Mouse (Mus musculus) hindbrain, embryonic 14.5 days (tissue): ENCODE measurements around the gene Trpm2. TPM values are rescaled to one million over a fixed set of nuclear protein-coding genes. Genes with fewer than 3 reads are reported as not detected.

Experiments used
- ATAC-seq: fragments of 200-750 bp; cut with Nextera tagmentation; 2 replicates; pipeline ENCODE4 v1.8.0; 2017; ENCODE audit warnings: moderate number of reproducible peaks, mild to moderate bottlenecking, moderate TSS enrichment, moderate library complexity; ENCODE audit not compliant: low FRiP score
- DNase-seq: peaks from one replicate; pipeline ENCODE4 v3.0.0-alpha.2; 2015; ENCODE audit warnings: low spot score
- H3K27ac ChIP-seq: fragments of 300-500 bp; sonication (generic); 2 replicates; pipeline ENCODE4 v1.5.1; 2014; ENCODE audit warnings: mild to moderate bottlenecking, moderate library complexity
- H3K27me3 ChIP-seq: fragments of 300-500 bp; sonication (generic); 2 replicates; pipeline ENCODE4 v1.6.1; 2014; ENCODE audit warnings: mild to moderate bottlenecking, low read length, mixed read lengths; ENCODE audit not compliant: control insufficient read depth, insufficient read depth
- H3K36me3 ChIP-seq: fragments of 300-500 bp; sonication (generic); replicated peaks from 2 replicates; pipeline ENCODE4 v1.6.1; 2014; ENCODE audit not compliant: control insufficient read depth, insufficient read depth
- H3K4me1 ChIP-seq: fragments of 300-500 bp; sonication (generic); replicated peaks from 2 replicates; pipeline ENCODE4 v1.6.1; 2014; ENCODE audit warnings: antibody characterized with exemption, low read length, mixed read lengths; ENCODE audit not compliant: control insufficient read depth, insufficient read depth
- H3K4me2 ChIP-seq: fragments of 300-500 bp; sonication (generic); replicated peaks from 2 replicates; pipeline ENCODE4 v1.6.1; 2014; ENCODE audit warnings: mild to moderate bottlenecking, moderate library complexity
- H3K4me3 ChIP-seq: fragments of 300-500 bp; sonication (generic); replicated peaks from 2 replicates; pipeline ENCODE4 v1.5.1; 2014; ENCODE audit warnings: mild to moderate bottlenecking, low read length
- H3K9ac ChIP-seq: fragments of 300-500 bp; sonication (generic); 2 replicates; pipeline ENCODE4 v1.6.1; 2014
- H3K9me3 ChIP-seq: fragments of 300-500 bp; sonication (generic); 2 replicates; pipeline ENCODE4 v1.6.1; 2016; ENCODE audit warnings: low read length; ENCODE audit not compliant: control insufficient read depth
- WGBS: fragments of 180-500 bp; shearing (Covaris S2); extraction: QIAGEN DNeasy Blood & Tissue Kit; methylation state at CpG from one replicate; pipeline ENCODE4 v1.1.7; 2014; 5-methylcytosine and 5-hydroxymethylcytosine counted together
- polyA plus RNA-seq: library from polyadenylated mRNA; unstranded; fragments of >200 nt; fragmentation: Nextera tagmentation; extraction: Ambion mirVana; gene quantifications from 2 replicates; pipeline ENCODE4 v1.2.1, GENCODE M21; 2014

Trpm2 gene
- polyA plus RNA-seq, 1 experiment from 2014 or later: 6.3 TPM

GRCm38 (mm10) chr10:77995639-77996038 lies 25.3 kb upstream of the Trpm2 start:
- Histone ChIP-seq H3K9ac (no peak overlapping the region), H3K4me3 (no peak overlapping the region), H3K9me3 (no peaks in the 10 kb centered on the region), H3K27ac (no peak overlapping the region), H3K27me3 (no peaks in the 10 kb centered on the region), H3K4me1 (no peaks in the 10 kb centered on the region), H3K4me2 (no peak overlapping the region), H3K36me3 (peaks cover 98% of the 10 kb centered on the region)
- 90% methylated on average over 3 of the region's 3 CpGs for WGBS
- ATAC-seq: no peak
- DNase-seq: no peak

DNA sequence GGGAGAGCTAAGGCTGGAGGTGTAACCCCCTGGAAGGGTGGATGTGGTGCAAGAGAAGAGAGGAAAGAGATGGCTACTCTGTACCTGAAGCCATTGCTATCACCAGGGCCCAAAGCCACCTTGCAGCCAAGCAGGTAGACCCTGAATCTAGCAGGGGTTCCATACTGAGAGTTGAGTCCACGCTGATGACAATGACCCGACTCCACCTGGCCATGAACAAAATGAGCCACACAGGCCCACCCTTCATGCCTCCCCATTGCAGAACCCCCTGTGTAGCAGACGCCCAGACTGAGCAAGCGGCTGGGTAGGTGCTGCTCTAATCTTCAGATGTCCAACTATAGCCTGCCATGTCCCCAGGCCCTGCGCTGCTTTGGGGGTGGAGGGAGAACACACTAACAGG lies 15.4 kb upstream of the Trpm2 start:
- H3K36me3 ChIP-seq: peaks cover 54% of the 10 kb centered on the region
- no peak overlapping the region for H3K27ac ChIP-seq
- WGBS: 81% methylated on average over 5 of the region's 5 CpGs
- H3K9ac ChIP-seq: no peak overlapping the region
- no peaks in the 10 kb centered on the region for H3K27me3 ChIP-seq
- no peak overlapping the region for H3K4me3 ChIP-seq
- H3K4me1 ChIP-seq: no peaks in the 10 kb centered on the region
- DNase-seq: no peak
- H3K9me3 ChIP-seq: no peaks in the 10 kb centered on the region
- H3K4me2 ChIP-seq: no peak overlapping the region
- ATAC-seq: no peak

DNA sequence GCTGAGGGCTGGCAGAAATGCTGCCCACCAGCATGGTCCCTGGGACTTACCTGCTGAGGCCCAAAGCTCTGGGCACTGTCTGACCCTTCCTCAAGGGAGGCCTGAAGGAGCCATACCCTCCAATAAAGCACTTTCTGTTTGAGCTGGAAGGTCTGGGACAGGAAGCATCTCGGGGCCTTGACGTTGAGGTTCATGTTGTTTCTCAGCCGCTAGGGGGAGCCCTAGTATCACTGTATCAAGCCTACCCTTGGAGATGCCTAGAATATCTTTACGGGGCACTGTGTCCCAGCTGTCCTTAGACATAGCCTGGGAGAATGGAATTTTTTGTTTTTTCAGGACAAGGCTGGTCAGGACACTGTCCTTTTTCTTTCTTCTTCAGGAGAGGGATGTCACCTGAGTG lies 14.3 kb upstream of the Trpm2 start:
- Histone ChIP-seq H3K27me3 (no peaks in the 10 kb centered on the region), H3K36me3 (peaks cover 43% of the 10 kb centered on the region), H3K4me2 (no peak overlapping the region), H3K27ac (no peak overlapping the region), H3K9me3 (no peaks in the 10 kb centered on the region), H3K4me3 (no peak overlapping the region), H3K9ac (no peak overlapping the region), H3K4me1 (no peaks in the 10 kb centered on the region)
- WGBS: 2% methylated on average over 4 of the region's 4 CpGs
- peak; percentile 67 for ATAC-seq
- DNase-seq: peak; percentile 87

GRCm38 (mm10) chr10:77978351-77979350 lies 8.3 kb upstream of the Trpm2 start, which contains the start of gene 1810043G02Rik:
Gene 1810043G02Rik, plus strand, starts transcription at chr10:77978524.
- Histone ChIP-seq H3K9ac (peak within 1 kb of the TSS; percentile 82), H3K4me2 (peak within 1 kb of the TSS; percentile 89), H3K9me3 (no peaks in the 10 kb centered on the region), H3K27me3 (no peaks in the 10 kb centered on the region), H3K4me1 (peaks cover 7% of the 10 kb centered on the region), H3K36me3 (peaks cover 7% of the 10 kb centered on the region; the same call in 1 of the 2 replicates), H3K4me3 (peak within 1 kb of the TSS; percentile 75), H3K27ac (peak within 1 kb of the TSS; percentile 80)
- 1% methylated on average over 56 of the region's 57 CpGs for WGBS
- peak; percentile 100 for DNase-seq
- ATAC-seq: peak; percentile 97

GRCm38 (mm10) chr10:77976458-77977150 lies 6.2 kb upstream of the Trpm2 start:
- Histone ChIP-seq H3K9me3 (no peaks in the 10 kb centered on the region), H3K27me3 (no peaks in the 10 kb centered on the region), H3K27ac (no peak overlapping the region), H3K4me2 (no peak overlapping the region), H3K9ac (no peak overlapping the region), H3K36me3 (peaks cover 2% of the 10 kb centered on the region; the same call in 1 of the 2 replicates), H3K4me3 (no peak overlapping the region), H3K4me1 (peaks cover 7% of the 10 kb centered on the region)
- WGBS: 79% methylated on average over 8 of the region's 8 CpGs
- ATAC-seq (no peak), DNase-seq (no peak)

DNA sequence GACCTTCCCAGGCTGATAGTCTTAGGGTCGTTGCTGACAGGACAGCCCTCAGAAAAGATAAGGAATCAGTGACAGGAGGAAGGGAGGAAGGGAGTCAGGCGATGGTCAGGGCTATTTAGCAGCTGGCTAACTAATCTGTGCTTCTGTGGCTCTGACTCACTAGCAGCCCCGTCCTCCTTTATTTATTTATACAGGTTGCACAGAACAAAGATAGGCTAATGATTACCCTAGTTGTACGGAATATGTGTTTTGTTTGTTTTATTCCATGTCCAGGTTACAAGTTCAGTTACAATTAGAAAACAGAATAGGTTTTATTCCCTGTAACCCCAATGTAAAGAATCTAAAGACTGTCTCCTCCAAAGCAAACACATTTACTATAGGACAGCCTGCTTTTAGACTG lies 5.3 kb upstream of the Trpm2 start:
- Histone ChIP-seq H3K4me3 (no peak overlapping the region), H3K36me3 (no peaks in the 10 kb centered on the region; the same call in 1 of the 2 replicates), H3K9ac (no peak overlapping the region), H3K27me3 (no peaks in the 10 kb centered on the region), H3K4me2 (no peak overlapping the region), H3K4me1 (peaks cover 7% of the 10 kb centered on the region), H3K27ac (no peak overlapping the region), H3K9me3 (no peaks in the 10 kb centered on the region)
- WGBS: 60% methylated on average over 4 of the region's 4 CpGs
- ATAC-seq: no peak
- no peak for DNase-seq

- Histone ChIP-seq H3K9me3 (no peaks in the 10 kb centered on the region), H3K9ac (no peak overlapping the region), H3K4me3 (no peak overlapping the region), H3K4me2 (no peak overlapping the region), H3K4me1 (peaks cover 7% of the 10 kb centered on the region), H3K27me3 (peaks cover 4% of the 10 kb centered on the region; the same call in 1 of the 2 replicates), H3K36me3 (no peaks in the 10 kb centered on the region), H3K27ac (no peak overlapping the region)
- 83% methylated on average over 5 of the region's 5 CpGs for WGBS
- ATAC-seq (no peak), DNase-seq (no peak)
Observed at GRCm38 (mm10) chr10:77974811-77975210, 4.4 kb upstream of the Trpm2 start.

GRCm38 (mm10) chr10:77974323-77974722 lies 4.0 kb upstream of the Trpm2 start:
- H3K27me3 ChIP-seq: peaks cover 4% of the 10 kb centered on the region; the same call in 1 of the 2 replicates
- ATAC-seq (no peak), DNase-seq (no peak)
- peaks cover 7% of the 10 kb centered on the region for H3K4me1 ChIP-seq
- H3K27ac ChIP-seq: no peak overlapping the region
- no peak overlapping the region for H3K9ac ChIP-seq
- H3K4me2 ChIP-seq: no peak overlapping the region
- H3K36me3 ChIP-seq: no peaks in the 10 kb centered on the region
- 77% methylated on average over 5 of the region's 5 CpGs for WGBS
- H3K4me3 ChIP-seq: no peak overlapping the region
- no peaks in the 10 kb centered on the region for H3K9me3 ChIP-seq
